Mouse (Mus musculus): Measurements from ENCODE around the gene Slc25a25. TPM values are rescaled to one million over a fixed set of nuclear protein-coding genes. Genes with fewer than 3 reads are reported as not detected.

The Slc25a25 gene
- polyA plus RNA-seq, 1 experiment from 2014 or later = 17.0 TPM

GRCm38 (mm10) chr2:32404663-32405062 lies 46.6 kb downstream of the Slc25a25 start:
- Histone ChIP-seq H3K4me1 (peaks cover 9% of the 10 kb centered on the region; the same call in 1 of the 2 replicates), H3K27ac (no peak overlapping the region), H3K36me3 (peaks cover 38% of the 10 kb centered on the region), H3K4me3 (no peak overlapping the region), H3K27me3 (ENCODE audit: insufficient read depth, poor library complexity, severe bottlenecking) (no peaks in the 10 kb centered on the region), H3K9me3 (no peaks in the 10 kb centered on the region)
- peak; percentile 94 for DNase-seq (ENCODE audit: low spot score)
- 18% methylated on average over 2 of the region's 2 CpGs for WGBS

GRCm38 (mm10) chr2:32396695-32397094 lies 54.5 kb downstream of the Slc25a25 start:
- Histone ChIP-seq H3K4me1 (peaks cover 22% of the 10 kb centered on the region), H3K9me3 (no peaks in the 10 kb centered on the region), H3K4me3 (peak overlapping the region; percentile 95), H3K27me3 (ENCODE audit: insufficient read depth, poor library complexity, severe bottlenecking) (no peaks in the 10 kb centered on the region), H3K36me3 (peaks cover 37% of the 10 kb centered on the region), H3K27ac (peak overlapping the region; percentile 92)
- no peak for DNase-seq (ENCODE audit: low spot score)
- under 1% methylated on average over 15 of the region's 15 CpGs for WGBS

- Histone ChIP-seq H3K27ac (peak overlapping the region; percentile 92), H3K4me3 (peak overlapping the region; percentile 95), H3K27me3 (ENCODE audit: insufficient read depth, poor library complexity, severe bottlenecking) (no peaks in the 10 kb centered on the region; the same call in 1 of the 2 replicates), H3K4me1 (peaks cover 22% of the 10 kb centered on the region), H3K9me3 (no peaks in the 10 kb centered on the region), H3K36me3 (peaks cover 31% of the 10 kb centered on the region)
- peak; percentile 97 for DNase-seq (ENCODE audit: low spot score)
- WGBS = under 1% methylated on average over 59 of the region's 59 CpGs
Observed at GRCm38 (mm10) chr2:32395946-32396621, 55.2 kb downstream of the Slc25a25 start.

GRCm38 (mm10) chr2:32395484-32395945 lies 55.7 kb downstream of the Slc25a25 start, which contains the start of gene Ptges2:
Ptges2 (plus strand) TSS chr2:32395896.
- Histone ChIP-seq H3K27ac (peak within 1 kb of the TSS; percentile 92), H3K4me1 (peaks cover 22% of the 10 kb centered on the region), H3K4me3 (peak within 1 kb of the TSS; percentile 95), H3K27me3 (ENCODE audit: insufficient read depth, poor library complexity, severe bottlenecking) (no peaks in the 10 kb centered on the region; the same call in 1 of the 2 replicates), H3K36me3 (peaks cover 26% of the 10 kb centered on the region), H3K9me3 (no peaks in the 10 kb centered on the region)
- under 1% methylated on average over 31 of the region's 31 CpGs for WGBS
- DNase-seq (ENCODE audit: low spot score) = peak; percentile 94

GRCm38 (mm10) chr2:32394973-32395372 lies 56.3 kb downstream of the Slc25a25 start:
- peak overlapping the region; percentile 95 for H3K4me3 ChIP-seq
- H3K9me3 ChIP-seq = no peaks in the 10 kb centered on the region
- peak; percentile 82 for DNase-seq (ENCODE audit: low spot score)
- H3K27ac ChIP-seq = peak overlapping the region; percentile 92
- peaks cover 20% of the 10 kb centered on the region for H3K36me3 ChIP-seq
- no peaks in the 10 kb centered on the region; the same call in 1 of the 2 replicates for H3K27me3 ChIP-seq (ENCODE audit: insufficient read depth, poor library complexity, severe bottlenecking)
- H3K4me1 ChIP-seq = peaks cover 22% of the 10 kb centered on the region
- 3% methylated on average over 8 of the region's 8 CpGs for WGBS

GRCm38 (mm10) chr2:32392063-32392462 lies 59.2 kb downstream of the Slc25a25 start:
- H3K27me3 ChIP-seq (ENCODE audit: insufficient read depth, poor library complexity, severe bottlenecking) = peaks cover 15% of the 10 kb centered on the region
- peaks cover 20% of the 10 kb centered on the region for H3K4me1 ChIP-seq
- no peaks in the 10 kb centered on the region for H3K36me3 ChIP-seq
- H3K4me3 ChIP-seq = no peak overlapping the region
- no peaks in the 10 kb centered on the region for H3K9me3 ChIP-seq
- no peak for DNase-seq (ENCODE audit: low spot score)
- H3K27ac ChIP-seq = no peak overlapping the region
- 85% methylated on average over 5 of the region's 5 CpGs for WGBS

GRCm38 (mm10) chr2:32390871-32391270 lies 60.4 kb downstream of the Slc25a25 start:
- Histone ChIP-seq H3K4me3 (no peak overlapping the region), H3K36me3 (no peaks in the 10 kb centered on the region), H3K9me3 (no peaks in the 10 kb centered on the region), H3K27ac (no peak overlapping the region), H3K4me1 (peaks cover 11% of the 10 kb centered on the region; the same call in 1 of the 2 replicates), H3K27me3 (ENCODE audit: insufficient read depth, poor library complexity, severe bottlenecking) (peaks cover 26% of the 10 kb centered on the region)
- 73% methylated on average over 8 of the region's 8 CpGs for WGBS
- no peak for DNase-seq (ENCODE audit: low spot score)

GRCm38 (mm10) chr2:32389157-32389556 lies 62.1 kb downstream of the Slc25a25 start:
- no peaks in the 10 kb centered on the region for H3K9me3 ChIP-seq
- no peak for DNase-seq (ENCODE audit: low spot score)
- no peaks in the 10 kb centered on the region for H3K36me3 ChIP-seq
- H3K27ac ChIP-seq = no peak overlapping the region
- H3K4me3 ChIP-seq = no peak overlapping the region
- 0 out of 2 replicates have a peak, but pooled peaks cover 5% of the 10 kb centered on the region for H3K4me1 ChIP-seq
- 64% methylated on average over 2 of the region's 2 CpGs for whole genome bisulfite sequencing
- peaks cover 39% of the 10 kb centered on the region for H3K27me3 ChIP-seq (ENCODE audit: insufficient read depth, poor library complexity, severe bottlenecking)

- Histone ChIP-seq H3K27ac (no peak within 1 kb of the TSS), H3K36me3 (no peaks in the 10 kb centered on the region), H3K27me3 (ENCODE audit: insufficient read depth, poor library complexity, severe bottlenecking) (peaks cover 51% of the 10 kb centered on the region), H3K4me1 (0 out of 2 replicates have a peak, but pooled peaks cover 5% of the 10 kb centered on the region), H3K9me3 (no peaks in the 10 kb centered on the region), H3K4me3 (no peak within 1 kb of the TSS)
- WGBS = 62% methylated on average over 5 of the region's 5 CpGs
- no peak for DNase-seq (ENCODE audit: low spot score)
Observed at GRCm38 (mm10) chr2:32387706-32388490, 63.3 kb downstream of the Slc25a25 start, which contains the start of gene Lcn2. Lcn2 (minus strand) TSS chr2:32388252.

- Histone ChIP-seq H3K27ac (no peak overlapping the region), H3K4me1 (peaks cover 21% of the 10 kb centered on the region), H3K27me3 (ENCODE audit: insufficient read depth, poor library complexity, severe bottlenecking) (peaks cover 61% of the 10 kb centered on the region), H3K9me3 (no peaks in the 10 kb centered on the region), H3K36me3 (peaks cover 20% of the 10 kb centered on the region), H3K4me3 (no peak overlapping the region; the same call in 1 of the 2 replicates)
- no peak for DNase-seq (ENCODE audit: low spot score)
- 86% methylated on average over 2 of the region's 2 CpGs for WGBS
Observed at GRCm38 (mm10) chr2:32382689-32383088, 68.6 kb downstream of the Slc25a25 start.

- under 1% methylated on average over 47 of the region's 47 CpGs for WGBS
- DNase-seq (ENCODE audit: low spot score) = peak; percentile 96
Observed at GRCm38 (mm10) chr2:32381775-32382223, 69.4 kb downstream of the Slc25a25 start, which contains the start of gene 1110008P14Rik. 1110008P14Rik (minus strand) TSS chr2:32381938.

GRCm38 (mm10) chr2:32381141-32381774 lies 70.0 kb downstream of the Slc25a25 start:
- H3K9me3 ChIP-seq = no peaks in the 10 kb centered on the region
- H3K4me1 ChIP-seq = peaks cover 24% of the 10 kb centered on the region
- peak overlapping the region; percentile 84 for H3K4me3 ChIP-seq
- under 1% methylated on average over 27 of the region's 27 CpGs for WGBS
- no peak for DNase-seq (ENCODE audit: low spot score)
- H3K27ac ChIP-seq = peak overlapping the region; percentile 79
- peaks cover 34% of the 10 kb centered on the region for H3K36me3 ChIP-seq
- H3K27me3 ChIP-seq (ENCODE audit: insufficient read depth, poor library complexity, severe bottlenecking) = peaks cover 48% of the 10 kb centered on the region

More at GRCm38 (mm10) chr2:32381775-32382223, 69.4 kb downstream of the Slc25a25 start, which contains the start of gene 1110008P14Rik:
- Histone ChIP-seq H3K4me3 (peak within 1 kb of the TSS; percentile 84), H3K27me3 (ENCODE audit: insufficient read depth, poor library complexity, severe bottlenecking) (peaks cover 53% of the 10 kb centered on the region), H3K4me1 (peaks cover 21% of the 10 kb centered on the region), H3K9me3 (no peaks in the 10 kb centered on the region), H3K27ac (peak within 1 kb of the TSS; percentile 79), H3K36me3 (peaks cover 29% of the 10 kb centered on the region)

Data from heart, embryonic 10.5 days (tissue).